Mouse (Mus musculus): ENCODE measurements around the gene Fam196a. TPM values are rescaled to one million over a fixed set of nuclear protein-coding genes. Genes with fewer than 3 reads are reported as not detected.

The Fam196a gene
- polyA plus RNA-seq (2012; rRNA removed), result not detected in 2 replicates

DNA sequence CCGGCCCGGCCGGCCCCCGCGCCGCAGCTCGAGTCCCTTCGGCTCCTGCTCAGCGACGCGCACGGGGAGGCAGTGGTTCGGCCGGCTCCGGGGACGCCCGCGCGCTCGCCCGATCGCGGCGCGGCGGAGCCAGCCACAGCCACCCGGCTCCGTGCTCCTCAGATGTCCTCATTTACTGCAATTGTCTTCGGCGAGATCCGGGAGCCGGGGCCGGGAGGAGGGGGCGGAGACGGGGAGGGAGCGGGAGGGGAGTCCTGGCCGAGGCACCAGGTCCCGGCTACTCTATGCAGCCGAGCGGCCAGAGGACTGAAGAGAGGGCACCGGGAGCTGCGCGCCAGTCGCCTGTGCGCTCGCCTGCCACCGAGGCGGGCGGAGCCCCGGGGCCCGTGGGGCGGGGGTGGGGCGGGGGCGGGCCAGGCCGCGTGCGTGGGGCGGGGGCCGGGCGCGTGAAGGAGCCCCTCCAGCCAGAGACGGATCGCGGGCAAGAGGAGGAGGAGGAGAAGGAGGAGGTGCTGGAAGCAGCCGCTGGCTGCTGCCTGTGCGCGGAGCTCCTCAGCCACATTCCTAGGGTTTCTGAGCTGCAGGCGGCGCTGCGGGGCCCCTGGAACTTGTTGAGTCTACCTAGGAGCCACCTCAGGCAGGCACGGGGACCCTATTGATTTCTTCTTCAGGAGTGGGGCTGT is at the start of gene Fam196a:
Fam196a (minus strand) TSS at position 504 of the 683 bp plus-strand sequence.
- DNase-seq (ENCODE audit: low read depth, low spot score), result no peak
- 5% methylated on average over 62 of the region's 71 CpGs for WGBS

DNA sequence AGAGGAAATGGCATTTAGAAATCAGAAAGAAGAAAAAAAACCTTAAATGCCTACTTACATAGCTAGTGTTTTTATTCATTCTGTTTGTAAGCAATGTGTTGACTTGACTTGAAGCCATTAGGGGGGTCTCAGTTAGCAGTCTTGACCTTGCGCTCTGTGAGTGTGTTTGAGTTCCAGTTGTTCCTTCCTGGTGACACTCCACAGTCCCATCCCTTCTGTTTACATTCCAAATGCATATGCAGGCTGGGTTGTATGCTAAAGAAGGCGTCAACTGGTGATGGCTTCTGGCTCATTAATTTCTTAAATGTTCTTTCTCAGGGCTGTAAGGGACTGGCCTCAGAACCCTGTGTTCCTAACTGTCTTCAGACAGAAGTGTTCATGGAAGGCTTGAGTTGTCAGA is 23.4 kb upstream of the Fam196a start:
- DNase-seq (ENCODE audit: low read depth, low spot score), result no peak
- 84% methylated on average over 2 of the region's 2 CpGs for WGBS

DNA sequence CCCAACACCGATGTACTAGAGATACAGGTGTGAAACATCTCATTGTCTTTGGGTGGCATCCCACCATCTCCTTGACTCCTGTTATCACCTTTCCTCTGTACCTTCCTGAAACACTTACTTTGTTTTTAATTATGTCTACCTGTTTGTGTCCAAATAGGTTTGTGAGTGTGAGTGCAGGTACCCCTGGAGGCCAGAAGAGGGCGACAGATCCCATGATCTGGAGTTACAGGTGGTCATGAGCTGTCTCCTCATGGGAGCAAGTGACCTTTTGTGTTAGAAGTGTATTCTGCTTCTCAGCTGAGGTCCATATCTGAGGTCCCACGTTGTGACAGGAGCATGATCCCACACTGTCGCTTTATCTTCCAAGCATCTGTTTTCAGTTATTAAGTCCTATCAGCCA is 22.6 kb upstream of the Fam196a start:
- WGBS, result 70% methylated on average over 4 of the region's 4 CpGs
- DNase-seq (ENCODE audit: low read depth, low spot score), result no peak

DNA sequence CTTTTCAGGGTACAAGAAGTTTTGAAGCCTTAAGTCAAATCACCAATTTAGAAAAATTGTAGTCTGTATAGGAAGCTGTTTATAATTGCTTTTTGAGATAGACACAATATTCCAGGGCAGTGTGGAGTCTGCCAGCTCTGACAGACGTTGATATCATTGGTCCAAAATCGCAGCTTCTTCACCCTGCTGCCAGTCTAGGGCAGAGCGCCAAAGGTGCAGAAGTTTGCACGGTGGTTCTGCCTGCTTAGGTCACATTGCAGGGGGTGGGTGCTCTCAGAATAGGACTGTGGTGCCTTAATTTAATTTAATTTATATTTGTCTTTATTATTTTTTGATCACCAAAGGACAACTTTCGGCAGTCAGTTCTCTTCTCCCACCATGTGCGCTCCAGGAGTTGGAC is 20.9 kb upstream of the Fam196a start:
- DNase-seq (ENCODE audit: low read depth, low spot score), result no peak
- 80% methylated on average over 6 of the region's 6 CpGs for WGBS

DNA sequence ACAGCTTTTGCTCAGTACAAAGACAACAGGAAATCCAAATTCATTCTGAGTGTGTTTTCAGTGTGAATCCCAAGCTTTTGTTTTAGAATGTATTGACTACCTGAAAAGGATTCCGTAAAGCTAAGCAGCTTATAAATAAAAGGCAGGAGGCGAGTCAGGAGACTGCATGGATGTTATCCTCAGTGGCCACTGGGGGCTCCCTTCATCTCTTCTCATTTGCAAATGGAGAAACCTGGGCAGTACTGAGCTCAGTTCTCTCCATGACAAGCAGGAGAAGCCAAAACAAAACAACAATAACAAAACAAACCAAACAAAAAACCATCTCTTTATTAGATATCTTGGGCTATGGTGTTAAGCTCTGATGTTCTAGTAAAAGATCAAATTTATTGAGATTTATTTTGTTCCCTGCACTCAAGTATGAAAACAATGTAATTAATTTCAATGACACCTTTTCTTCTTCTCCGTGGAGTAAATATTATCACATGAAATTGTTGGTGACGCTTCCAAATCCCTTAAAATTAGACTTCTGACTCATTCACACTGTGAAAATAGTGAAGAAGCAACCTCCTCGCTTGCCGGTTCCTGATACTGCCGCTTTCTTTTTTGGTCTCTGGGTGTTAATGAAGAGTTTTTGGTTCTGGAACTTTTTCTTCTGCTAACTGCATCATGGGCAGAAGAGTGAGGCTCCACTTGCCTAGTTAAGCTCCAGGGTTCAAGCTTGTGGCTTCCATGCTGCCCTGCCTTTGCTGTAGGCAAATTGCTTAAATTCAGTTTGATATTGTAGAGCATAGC is 7.9 kb upstream of the Fam196a start:
- DNase-seq (ENCODE audit: low read depth, low spot score), result no peak
- WGBS, result 94% methylated on average over 7 of the region's 7 CpGs

DNA sequence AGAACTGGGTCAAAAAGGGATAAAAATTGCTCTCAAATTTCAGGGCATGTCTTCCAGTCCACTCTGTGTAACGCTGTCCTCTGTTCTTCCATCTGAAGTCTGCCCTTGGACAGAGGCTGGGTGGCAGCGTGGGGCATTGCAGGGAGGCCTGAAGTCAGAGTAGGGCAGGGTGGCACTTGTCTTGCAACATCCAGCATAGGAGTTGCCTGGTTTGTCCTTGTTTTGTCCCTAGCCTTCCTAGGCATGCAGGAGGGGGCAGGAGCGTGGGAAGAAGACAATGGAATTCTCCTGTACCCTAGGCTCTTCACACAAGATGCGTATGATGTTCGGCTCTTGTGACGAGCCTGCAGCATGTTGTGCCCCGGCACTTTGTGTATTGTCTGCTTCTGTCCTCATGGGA is 5.5 kb upstream of the Fam196a start:
- WGBS, result 85% methylated on average over 7 of the region's 7 CpGs

DNA sequence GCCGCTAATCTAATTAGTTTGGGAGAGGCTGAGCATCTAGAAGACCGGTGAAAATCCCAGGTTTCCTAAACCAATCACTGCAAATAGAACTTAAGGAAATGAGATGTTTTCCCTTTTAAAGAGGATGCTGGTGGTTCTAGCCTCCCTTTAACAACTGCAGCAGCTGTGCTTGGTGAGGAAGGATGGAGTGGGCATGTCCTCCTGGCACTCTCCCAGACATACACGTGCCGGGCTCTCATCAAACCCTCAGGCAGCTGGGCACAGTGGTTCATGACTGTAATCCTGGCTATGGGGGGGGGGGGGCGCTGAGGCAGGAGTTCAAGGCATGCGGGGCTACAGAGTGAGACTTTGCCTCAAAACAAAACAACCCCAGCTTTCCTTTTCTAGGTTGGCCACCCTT is 4.8 kb upstream of the Fam196a start:
- no peak for DNase-seq (ENCODE audit: low read depth, low spot score)
- WGBS, result 69% methylated on average over 6 of the region's 6 CpGs

More for the DNA sequence above, 5.5 kb upstream of the Fam196a start:
- DNase-seq (ENCODE audit: low read depth, low spot score), result no peak

DNA sequence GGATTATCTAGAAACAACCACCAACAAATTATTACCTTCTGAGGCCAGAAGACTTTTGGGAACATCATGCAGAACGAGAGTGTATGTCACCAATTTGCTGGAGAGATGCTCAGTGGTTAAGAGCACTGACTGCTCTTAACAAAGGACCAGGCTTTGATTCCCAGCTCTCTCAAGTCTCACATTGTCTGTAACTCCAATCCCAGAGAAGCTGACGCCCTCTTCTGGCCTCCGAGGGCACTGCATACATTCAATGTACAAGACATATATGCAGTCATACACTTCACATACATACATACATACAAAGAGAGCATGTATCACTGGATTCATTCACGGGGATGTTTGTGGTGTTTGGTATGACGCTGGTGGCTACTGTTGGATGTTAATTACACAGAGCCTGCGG is 3.7 kb upstream of the Fam196a start:
- DNase-seq (ENCODE audit: low read depth, low spot score), result no peak
- WGBS, result 95% methylated on average over 6 of the region's 6 CpGs

DNA sequence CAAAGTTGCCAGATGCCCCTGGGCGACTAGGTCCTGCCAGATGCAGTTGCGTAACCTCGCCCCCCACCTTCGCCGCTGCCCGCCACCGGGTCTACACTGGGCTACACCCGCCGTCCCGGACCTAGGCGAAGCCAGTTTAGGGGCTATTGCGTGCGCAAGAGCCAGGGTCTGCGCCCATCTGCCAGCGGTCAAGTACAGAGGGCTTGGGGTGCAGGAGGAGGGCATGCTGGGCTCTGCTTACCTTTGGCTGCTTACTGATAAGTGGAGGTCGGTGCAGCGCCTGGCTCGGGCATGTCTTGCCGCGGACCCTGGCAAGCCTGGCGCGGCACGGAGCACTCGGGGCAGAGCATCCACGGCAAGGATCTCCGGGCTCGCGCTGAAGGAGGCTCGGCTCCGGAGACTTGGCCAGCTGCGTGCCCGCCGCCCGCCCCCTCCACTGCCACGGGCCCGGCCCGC is 731 bp downstream of the Fam196a start:
- 4% methylated on average over 37 of the region's 37 CpGs for WGBS
- no peak for DNase-seq (ENCODE audit: low read depth, low spot score)

DNA sequence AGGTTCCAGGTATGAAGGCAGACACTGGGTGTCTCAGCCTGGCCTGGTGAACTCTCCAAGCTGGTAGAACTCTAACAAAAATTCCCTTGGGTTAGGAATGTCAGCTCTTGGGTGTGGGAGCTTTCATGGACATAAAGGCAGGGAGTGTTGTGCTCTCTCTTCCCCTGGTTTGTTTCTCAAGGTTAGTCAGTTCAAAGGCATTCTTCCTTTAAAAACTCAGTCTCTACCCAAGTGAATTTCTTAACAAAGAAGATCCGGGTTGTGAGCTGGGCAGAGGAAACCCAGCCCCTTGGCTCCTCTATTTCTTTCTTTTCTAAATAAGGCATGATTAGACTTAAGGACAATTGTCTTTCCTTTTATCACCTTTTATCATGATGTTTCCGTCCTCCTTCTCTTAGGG is 6.3 kb downstream of the Fam196a start:
- no peak for DNase-seq (ENCODE audit: low read depth, low spot score)
- WGBS, result 81% methylated on average over 2 of the region's 2 CpGs

DNA sequence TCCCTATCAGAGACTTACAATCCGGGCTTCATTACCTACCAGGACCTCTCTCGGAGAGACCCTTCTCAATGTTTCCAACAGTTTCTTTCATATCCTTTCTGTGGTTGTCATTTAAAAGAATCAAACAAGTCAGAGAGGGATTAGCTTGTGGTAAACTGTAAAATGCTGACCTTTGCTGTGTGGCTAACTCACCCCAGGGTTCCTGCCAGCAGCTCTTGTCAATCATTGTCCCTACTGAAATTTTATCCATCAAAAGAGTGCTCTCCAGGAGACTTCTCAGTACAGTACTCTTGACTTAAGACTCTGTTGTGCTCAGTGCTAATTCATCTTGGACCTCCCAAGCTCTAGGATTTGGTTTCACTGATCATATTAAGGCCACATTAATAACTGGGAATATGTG is 36.2 kb downstream of the Fam196a start:
- DNase-seq (ENCODE audit: low read depth, low spot score), result no peak
- 92% methylated on average over 2 of the region's 2 CpGs for WGBS

DNA sequence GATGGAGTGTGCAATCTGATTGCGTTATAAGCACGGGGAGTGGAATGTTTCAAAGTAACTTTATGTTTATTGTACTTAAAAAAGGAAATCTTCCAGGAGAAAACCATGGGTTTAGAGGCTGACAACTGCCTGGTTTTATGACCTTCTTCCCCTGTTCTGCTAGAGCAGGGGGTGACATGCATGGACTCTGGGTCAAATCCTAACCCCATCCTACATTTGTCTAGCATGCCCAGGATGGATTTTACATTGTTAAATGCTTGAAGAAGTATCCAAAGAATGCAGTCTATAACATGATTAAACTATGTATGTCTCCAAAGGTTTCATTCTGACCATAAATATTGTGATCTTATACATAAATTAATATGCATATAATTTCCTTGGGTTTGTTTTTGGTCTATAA is 38.8 kb downstream of the Fam196a start:
- DNase-seq (ENCODE audit: low read depth, low spot score), result no peak
- WGBS, result 72% methylated on average over 2 of the region's 2 CpGs

DNA sequence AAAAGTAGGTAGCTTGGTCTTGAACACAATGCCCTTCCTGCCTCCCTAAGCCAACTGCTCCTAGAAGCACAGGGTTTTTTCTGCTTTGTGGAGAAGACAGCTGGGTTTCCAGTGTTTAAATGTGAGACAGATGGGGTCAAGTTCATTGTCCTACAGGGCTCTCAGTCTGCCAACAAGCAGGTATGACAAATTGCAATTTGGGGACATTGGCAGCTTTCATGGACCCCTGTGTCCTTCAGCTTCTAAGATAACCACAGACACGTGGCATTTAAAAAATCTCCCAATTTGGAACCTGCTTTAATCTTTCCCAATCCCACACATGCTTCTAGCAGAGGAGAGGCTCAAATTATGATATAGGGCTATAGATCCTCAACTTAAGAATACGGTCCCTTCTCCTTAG is 43.6 kb downstream of the Fam196a start:
- no peak for DNase-seq (ENCODE audit: low read depth, low spot score)
- WGBS, result 83% methylated on average over 2 of the region's 2 CpGs

DNA sequence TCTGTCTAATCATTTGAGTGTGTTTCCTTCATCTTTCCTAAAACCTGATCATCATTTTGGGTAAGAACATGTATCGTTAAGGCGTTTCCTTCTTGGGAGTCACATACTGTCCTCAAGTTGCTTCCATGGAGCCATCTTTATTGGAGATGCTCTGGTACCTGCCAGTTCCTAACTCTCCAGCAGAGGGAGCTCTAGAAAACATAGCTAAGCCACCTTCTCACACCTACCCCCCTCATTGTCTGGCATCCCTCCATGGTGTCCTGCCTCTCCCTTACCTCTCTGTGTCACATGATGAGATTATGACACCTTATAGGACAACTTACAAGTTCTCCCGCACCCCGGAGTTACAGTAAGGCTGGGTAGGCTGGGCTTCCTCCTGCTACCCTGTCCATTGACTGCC is 45.3 kb downstream of the Fam196a start:
- peak; percentile 14 for DNase-seq (ENCODE audit: low read depth, low spot score)
- 66% methylated on average over 4 of the region's 4 CpGs for WGBS

DNA sequence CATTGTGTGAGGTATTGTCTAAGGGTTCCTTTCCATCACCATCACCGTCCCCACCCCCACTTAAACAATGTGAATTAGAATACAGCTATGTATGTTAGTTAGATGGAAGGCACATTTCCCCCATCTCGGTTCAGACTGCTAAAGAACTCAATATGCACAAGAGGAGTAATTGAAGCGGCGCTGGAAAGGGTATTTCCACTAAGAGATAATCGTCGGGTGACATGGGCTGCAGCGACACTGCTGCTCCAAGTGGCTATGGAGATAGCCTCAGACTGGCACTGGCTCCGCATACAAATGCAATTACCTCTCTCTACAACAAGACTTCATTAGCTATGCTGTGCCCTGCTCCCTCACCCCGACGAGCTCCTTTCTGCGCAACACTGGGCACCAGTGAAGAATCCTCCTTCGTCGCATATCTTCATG is 45.8 kb downstream of the Fam196a start:
- 96% methylated on average over 13 of the region's 13 CpGs for WGBS
- no peak for DNase-seq (ENCODE audit: low read depth, low spot score)

DNA sequence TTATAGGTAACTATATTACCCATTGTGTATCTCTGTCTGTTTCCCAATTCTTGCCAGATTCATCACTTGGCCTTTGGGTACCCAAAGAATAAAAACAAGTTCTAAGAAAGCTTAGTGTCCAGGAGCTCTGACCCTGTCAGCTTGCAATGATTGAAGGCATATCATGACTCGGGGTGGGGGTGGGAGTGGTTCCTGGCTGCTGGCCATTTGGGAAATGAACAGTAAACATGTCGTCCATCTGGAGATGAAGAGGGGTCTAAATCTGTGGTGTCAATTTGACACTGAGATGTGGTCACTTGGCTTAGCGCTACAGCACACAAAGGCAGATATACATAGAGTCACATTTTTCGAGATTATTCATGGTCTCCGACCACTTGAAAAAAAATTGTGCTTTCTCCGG is 54.7 kb downstream of the Fam196a start:
- no peak for DNase-seq (ENCODE audit: low read depth, low spot score)
- 75% methylated on average over 6 of the region's 6 CpGs for WGBS

DNA sequence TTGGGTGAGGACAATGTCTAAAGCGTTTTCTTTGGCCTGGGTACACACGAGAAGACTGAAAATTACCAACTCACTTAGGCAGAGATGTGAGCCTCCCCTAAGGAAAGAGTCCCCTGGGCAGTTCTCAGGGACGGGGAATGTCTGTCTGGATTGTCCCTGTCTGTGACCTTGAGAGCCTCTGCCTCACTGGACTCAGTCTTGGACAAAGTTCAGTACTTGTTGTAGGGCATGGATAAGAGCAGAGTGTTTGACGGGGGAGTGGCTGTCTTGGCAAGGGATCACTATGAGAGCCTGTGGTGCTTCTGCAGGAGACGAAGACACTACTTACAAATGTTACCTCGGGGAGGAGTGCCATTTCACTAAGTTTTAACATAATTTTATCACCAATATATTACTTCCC is 57.8 kb downstream of the Fam196a start:
- DNase-seq (ENCODE audit: low read depth, low spot score), result no peak
- WGBS, result 62% methylated on average over 6 of the region's 6 CpGs

DNA sequence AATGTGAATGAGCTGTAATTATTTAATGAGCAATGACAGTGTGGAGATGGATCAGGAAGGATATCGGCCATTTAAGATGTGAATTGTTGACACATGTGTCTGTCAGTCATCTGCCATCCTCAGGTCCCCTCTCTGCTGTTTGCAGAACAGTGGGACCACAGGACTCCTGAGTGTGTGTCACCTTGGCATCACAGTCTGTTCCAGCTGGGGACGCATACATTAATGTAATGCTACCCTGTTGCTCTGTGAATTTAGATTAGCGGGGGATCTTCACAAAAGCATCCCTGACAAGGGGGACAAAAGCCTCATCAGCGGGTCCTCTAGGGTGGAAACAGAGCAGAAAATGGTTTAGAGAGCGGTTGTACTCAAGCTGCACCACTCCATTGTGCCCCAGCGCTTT is 59.2 kb downstream of the Fam196a start:
- 92% methylated on average over 6 of the region's 6 CpGs for WGBS
- DNase-seq (ENCODE audit: low read depth, low spot score), result no peak

DNA sequence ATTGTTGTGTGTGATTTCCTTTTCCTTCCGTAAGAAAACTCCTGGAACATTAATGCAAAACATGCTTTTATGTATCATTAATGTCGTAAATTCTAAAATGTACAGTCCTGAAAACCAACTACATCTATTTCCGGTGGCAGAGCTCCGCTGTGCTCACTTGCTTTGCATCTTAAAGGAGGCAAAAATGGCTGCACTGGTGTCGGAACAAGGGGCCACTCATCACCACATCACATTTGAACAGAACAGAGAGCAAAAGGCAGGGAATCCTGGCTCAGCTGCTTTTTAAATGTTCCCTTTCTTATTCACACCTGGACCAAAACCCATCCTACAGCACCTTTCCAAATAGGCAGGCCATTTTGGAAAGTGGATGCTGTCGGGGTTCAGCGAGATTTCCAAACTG is 65.2 kb downstream of the Fam196a start:
- 92% methylated on average over 7 of the region's 7 CpGs for WGBS
- DNase-seq (ENCODE audit: low read depth, low spot score), result no peak

DNA sequence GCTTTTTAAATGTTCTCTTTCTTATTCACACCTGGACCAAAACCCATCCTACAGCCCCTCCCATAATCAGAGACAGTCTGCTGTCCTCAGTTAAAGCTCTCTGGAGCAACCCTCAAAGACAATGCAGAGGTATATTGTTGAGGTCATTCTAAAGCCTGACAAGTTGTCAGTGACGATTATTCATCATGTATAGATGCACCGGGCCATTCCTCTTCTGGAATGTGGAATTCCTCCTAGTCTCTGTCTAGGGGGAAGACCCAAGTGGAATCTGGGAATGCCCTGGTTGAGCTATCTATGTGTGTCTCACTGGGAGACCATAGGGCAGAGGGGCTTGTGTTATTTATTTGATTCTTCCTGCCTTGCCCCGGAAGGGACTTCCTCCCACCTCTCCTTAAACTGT is 65.7 kb downstream of the Fam196a start:
- DNase-seq (ENCODE audit: low read depth, low spot score), result no peak
- WGBS, result 81% methylated on average over 3 of the region's 3 CpGs

DNA sequence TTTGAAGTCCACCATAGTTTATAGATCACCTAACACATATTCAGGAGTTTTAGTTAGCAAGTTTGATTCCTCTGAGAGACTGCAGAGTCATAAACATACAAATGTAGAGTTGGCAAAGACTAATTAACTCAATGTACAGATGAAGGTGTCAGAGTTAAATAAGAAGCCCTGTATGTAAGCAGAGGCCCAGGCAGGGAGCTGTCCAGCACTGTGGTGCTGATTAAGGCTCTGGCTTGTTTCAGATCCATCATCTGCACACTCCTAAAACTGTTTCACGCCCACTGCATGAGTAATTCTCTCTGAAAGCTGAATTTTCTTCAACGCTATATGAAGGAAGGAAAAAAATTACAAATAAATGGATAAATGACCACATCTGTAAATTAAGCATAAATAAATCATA is 74.1 kb downstream of the Fam196a start:
- WGBS, result 77% methylated on average over 2 of the region's 2 CpGs
- DNase-seq (ENCODE audit: low read depth, low spot score), result peak; percentile 2

Measured in large intestine, adult 2 months (tissue).